Mouse (Mus musculus) lung, postnatal 0 days (tissue): ENCODE measurements around the gene Tbc1d22a. TPM values are rescaled to one million over a fixed set of nuclear protein-coding genes. Genes with fewer than 3 reads are reported as not detected.

ENCODE experiments used
- ATAC-seq: fragments of 200-750 bp; cut with Nextera tagmentation; 2 replicates; pipeline ENCODE4 v1.8.0; 2017; ENCODE audit warnings: moderate library complexity
- DNase-seq: peaks from one replicate; pipeline ENCODE4 v3.0.0-alpha.2; 2016; ENCODE audit warnings: low spot score
- H3K27ac ChIP-seq: fragments of 300-500 bp; sonication (generic); 2 replicates; pipeline ENCODE4 v1.5.1; 2014; ENCODE audit warnings: antibody characterized with exemption, mild to moderate bottlenecking, low read length, mixed read lengths
- H3K27me3 ChIP-seq: fragments of 300-500 bp; sonication (generic); replicated peaks from 2 replicates; pipeline ENCODE4 v1.6.1; 2014; ENCODE audit warnings: low read length, mixed read lengths; ENCODE audit not compliant: insufficient read depth
- H3K36me3 ChIP-seq: fragments of 300-500 bp; sonication (generic); 2 replicates; pipeline ENCODE4 v1.6.1; 2014; ENCODE audit warnings: low read length, mixed read lengths; ENCODE audit not compliant: insufficient read depth
- H3K4me1 ChIP-seq: fragments of 300-500 bp; sonication (generic); 2 replicates; pipeline ENCODE4 v1.6.1; 2014; ENCODE audit warnings: antibody characterized with exemption, low read depth, low read length, mixed read lengths; ENCODE audit not compliant: insufficient read depth
- H3K4me2 ChIP-seq: fragments of 300-500 bp; sonication (generic); replicated peaks from 2 replicates; pipeline ENCODE4 v1.6.1; 2014; ENCODE audit warnings: low read depth, mild to moderate bottlenecking, low read length, moderate library complexity, mixed read lengths
- H3K4me3 ChIP-seq: fragments of 300-500 bp; sonication (generic); 2 replicates; pipeline ENCODE4 v1.5.1; 2014; ENCODE audit warnings: low read depth, low read length
- H3K9ac ChIP-seq: fragments of 300-500 bp; sonication (generic); replicated peaks from 2 replicates; pipeline ENCODE4 v1.6.1; 2014; ENCODE audit warnings: low read depth, mild to moderate bottlenecking
- H3K9me3 ChIP-seq: fragments of 300-500 bp; sonication (generic); 2 replicates; pipeline ENCODE4 v1.6.1; 2016; ENCODE audit warnings: low read length, mixed read lengths
- CTCF ChIP-seq: IDR thresholded peaks from 2 replicates; pipeline ENCODE4 v1.5.1; 2016; ENCODE audit warnings: antibody characterized with exemption, mild to moderate bottlenecking
- EP300 ChIP-seq: IDR thresholded peaks from 2 replicates; pipeline ENCODE4 v1.6.1; 2016; ENCODE audit warnings: antibody characterized with exemption, mild to moderate bottlenecking, control low read depth
- WGBS: fragments of 180-500 bp; shearing (Covaris S2); extraction: QIAGEN DNeasy Blood & Tissue Kit; methylation state at CpG from one replicate; pipeline ENCODE4 v1.1.7; 2014; 5-methylcytosine and 5-hydroxymethylcytosine counted together
- polyA plus RNA-seq: library from polyadenylated mRNA; unstranded; fragments of >200 nt; fragmentation: Nextera tagmentation; extraction: Ambion mirVana; gene quantifications from 2 replicates; pipeline ENCODE4 v1.2.1, GENCODE M21; 2015

Gene Tbc1d22a
- polyA plus RNA-seq, 1 experiment from 2014 or later = 13.1 TPM

DNA sequence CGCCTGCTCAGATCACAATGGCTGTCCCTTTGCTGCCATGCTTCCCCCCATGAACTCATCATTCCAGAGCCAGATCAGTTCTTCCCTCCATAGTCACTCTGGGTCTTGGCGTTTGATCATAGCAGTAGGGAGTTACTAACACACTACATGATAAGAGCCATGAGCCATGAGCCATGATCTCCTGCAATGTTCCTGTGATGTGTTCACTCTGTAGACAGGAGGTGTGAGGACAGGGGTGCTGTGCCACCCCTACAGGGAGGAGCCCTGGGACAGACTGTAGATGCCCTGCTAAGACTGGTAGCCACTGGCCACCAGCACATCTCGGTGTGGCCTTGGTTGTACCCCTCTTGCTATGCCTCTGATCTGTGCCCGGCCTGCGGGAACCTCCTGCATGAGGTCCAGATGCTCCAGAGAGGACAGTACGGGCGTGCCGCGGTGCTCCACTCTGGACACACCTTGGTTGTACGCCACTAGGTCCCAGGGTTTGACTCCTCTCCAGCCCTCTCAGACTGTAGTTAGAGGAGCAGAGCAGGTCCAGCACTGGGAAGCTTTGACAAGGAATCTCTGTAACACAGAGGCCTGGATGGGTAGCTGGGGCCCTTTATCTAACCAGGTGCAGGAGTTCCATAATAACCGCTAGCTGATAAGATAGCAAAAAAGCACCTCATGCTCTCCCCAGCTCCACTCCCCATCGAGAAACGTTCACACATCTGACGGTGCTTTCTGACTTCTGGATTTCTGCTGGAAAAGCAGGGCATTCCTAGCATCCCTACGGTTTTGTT is 224.9 kb downstream of the Tbc1d22a start:
- Histone ChIP-seq H3K4me3 (no peak overlapping the region), H3K4me2 (no peak overlapping the region), H3K4me1 (no peaks in the 10 kb centered on the region), H3K36me3 (no peaks in the 10 kb centered on the region), H3K9me3 (no peaks in the 10 kb centered on the region), H3K27me3 (no peaks in the 10 kb centered on the region), H3K27ac (no peak overlapping the region), H3K9ac (no peak overlapping the region)
- 83% methylated on average over 15 of the region's 15 CpGs for WGBS
- TF ChIP-seq EP300 = no peak
- no peak for TF ChIP-seq CTCF
- DNase-seq (no peak), ATAC-seq (no peak)

GRCm38 (mm10) chr15:86444271-86444670 is 230.0 kb downstream of the Tbc1d22a start:
- no peaks in the 10 kb centered on the region for H3K4me1 ChIP-seq
- no peaks in the 10 kb centered on the region for H3K36me3 ChIP-seq
- H3K4me2 ChIP-seq = no peak overlapping the region
- no peak overlapping the region for H3K27ac ChIP-seq
- no peak overlapping the region for H3K9ac ChIP-seq
- WGBS = 62% methylated on average over 2 of the region's 2 CpGs
- DNase-seq = no peak
- no peaks in the 10 kb centered on the region for H3K27me3 ChIP-seq
- no peaks in the 10 kb centered on the region for H3K9me3 ChIP-seq
- H3K4me3 ChIP-seq = no peak overlapping the region
- no peak for ATAC-seq
- TF ChIP-seq CTCF = no peak
- no peak for TF ChIP-seq EP300

DNA sequence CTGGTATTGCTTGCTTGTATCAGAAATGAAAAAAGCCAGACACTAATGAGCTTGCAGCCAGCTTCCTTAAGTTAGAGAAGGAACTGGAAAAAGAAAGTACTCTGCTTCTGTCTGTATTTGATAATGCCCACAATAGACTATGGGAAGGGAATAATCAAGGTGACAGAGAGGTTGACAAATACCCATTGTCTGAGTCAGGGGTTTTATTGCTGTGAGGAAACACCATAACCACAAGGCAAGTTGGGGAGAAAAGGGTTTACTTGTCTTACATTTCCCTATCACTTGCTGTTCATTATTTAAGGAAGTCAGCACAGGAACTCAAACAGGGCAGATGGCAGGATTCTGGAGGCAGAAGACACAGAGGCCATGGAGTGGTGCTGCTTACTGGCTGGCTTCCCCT is 231.8 kb downstream of the Tbc1d22a start:
- H3K27ac ChIP-seq = no peak overlapping the region
- H3K9ac ChIP-seq = no peak overlapping the region
- no peaks in the 10 kb centered on the region for H3K27me3 ChIP-seq
- no peak for ATAC-seq
- no peak overlapping the region for H3K4me3 ChIP-seq
- no peaks in the 10 kb centered on the region for H3K9me3 ChIP-seq
- no peaks in the 10 kb centered on the region for H3K4me1 ChIP-seq
- no peaks in the 10 kb centered on the region for H3K36me3 ChIP-seq
- TF ChIP-seq EP300 (no peak), CTCF (no peak)
- no peak for DNase-seq
- no peak overlapping the region for H3K4me2 ChIP-seq

- TF ChIP-seq CTCF (no peak), EP300 (no peak)
- H3K9me3 ChIP-seq = no peaks in the 10 kb centered on the region
- H3K9ac ChIP-seq = no peak overlapping the region
- no peak for DNase-seq
- H3K4me2 ChIP-seq = no peak overlapping the region
- WGBS = 87% methylated on average over 7 of the region's 7 CpGs
- ATAC-seq = no peak
- no peaks in the 10 kb centered on the region for H3K36me3 ChIP-seq
- no peak overlapping the region for H3K27ac ChIP-seq
- H3K27me3 ChIP-seq = no peaks in the 10 kb centered on the region
- H3K4me1 ChIP-seq = no peaks in the 10 kb centered on the region
- no peak overlapping the region for H3K4me3 ChIP-seq
Observed at GRCm38 (mm10) chr15:86447251-86447650, 233.0 kb downstream of the Tbc1d22a start.

DNA sequence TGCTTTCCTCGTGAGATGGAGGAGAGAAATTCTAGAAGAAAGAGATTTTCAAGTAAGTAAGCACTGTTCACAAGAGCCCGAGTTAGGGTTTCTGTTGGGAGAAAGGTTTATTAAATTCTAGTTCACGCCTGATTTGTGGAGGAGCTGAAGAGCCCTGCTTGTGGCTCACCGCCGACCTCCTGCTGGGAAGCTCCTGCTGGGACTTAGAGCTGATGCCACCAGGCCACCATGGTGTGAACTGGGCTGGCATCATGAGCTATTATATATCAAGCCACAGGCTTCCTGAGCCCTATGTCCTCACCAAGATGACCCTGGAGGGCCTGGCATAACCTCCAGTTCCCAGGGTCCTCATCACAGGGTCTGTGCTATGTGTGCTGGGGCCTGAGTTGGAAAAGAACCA is 235.0 kb downstream of the Tbc1d22a start:
- Histone ChIP-seq H3K27me3 (no peaks in the 10 kb centered on the region), H3K4me1 (no peaks in the 10 kb centered on the region), H3K4me3 (no peak overlapping the region), H3K4me2 (no peak overlapping the region), H3K9ac (no peak overlapping the region), H3K36me3 (no peaks in the 10 kb centered on the region), H3K9me3 (no peaks in the 10 kb centered on the region), H3K27ac (no peak overlapping the region)
- no peak for ATAC-seq
- no peak for DNase-seq
- no peak for TF ChIP-seq CTCF
- TF ChIP-seq EP300 = no peak
- WGBS = 89% methylated on average over 5 of the region's 5 CpGs

DNA sequence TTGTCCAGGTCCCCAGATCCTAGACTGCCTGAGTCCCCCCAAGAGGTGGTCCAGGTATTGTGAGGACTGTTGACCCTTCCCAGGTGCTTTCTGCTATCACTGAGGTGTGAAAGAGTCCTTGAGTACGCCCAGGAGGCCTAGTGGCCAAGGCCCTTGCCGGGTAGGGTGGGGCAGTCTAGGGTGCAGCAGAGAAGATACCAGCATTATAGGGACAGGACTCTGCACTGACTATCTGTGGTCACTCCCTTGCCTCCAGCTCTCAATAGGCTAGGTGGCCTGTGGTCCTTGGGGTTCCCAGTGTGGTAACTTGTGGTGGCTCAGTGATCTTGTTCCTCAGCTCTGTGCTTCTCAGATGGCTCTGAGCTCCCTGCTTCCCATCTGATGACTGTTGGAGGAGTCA is 235.5 kb downstream of the Tbc1d22a start:
- no peak overlapping the region for H3K4me2 ChIP-seq
- ATAC-seq (no peak), DNase-seq (no peak)
- no peak for TF ChIP-seq CTCF
- no peak for TF ChIP-seq EP300
- H3K9ac ChIP-seq = no peak overlapping the region
- no peaks in the 10 kb centered on the region for H3K9me3 ChIP-seq
- 91% methylated on average over 2 of the region's 2 CpGs for WGBS
- no peak overlapping the region for H3K4me3 ChIP-seq
- H3K36me3 ChIP-seq = no peaks in the 10 kb centered on the region
- no peaks in the 10 kb centered on the region for H3K27me3 ChIP-seq
- no peak overlapping the region for H3K27ac ChIP-seq
- no peaks in the 10 kb centered on the region for H3K4me1 ChIP-seq

DNA sequence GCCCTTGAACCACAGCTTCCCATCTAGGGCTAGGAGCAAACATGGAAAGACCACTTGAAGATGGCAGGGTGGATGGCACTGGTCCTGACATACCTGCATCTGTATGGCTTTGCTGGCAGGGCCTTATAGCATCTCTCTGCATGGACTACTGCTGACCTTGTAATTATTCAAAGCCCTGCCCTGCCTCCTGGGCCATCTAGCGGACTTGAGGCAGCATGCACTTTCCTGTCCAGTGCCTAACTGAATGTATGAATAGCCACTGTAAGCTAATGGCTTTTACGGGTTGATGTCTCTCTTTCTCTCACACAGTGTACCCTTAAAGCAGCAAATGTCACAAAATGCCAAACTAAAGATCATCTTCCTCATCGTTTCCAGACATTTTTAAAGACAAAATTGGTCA is 245.2 kb downstream of the Tbc1d22a start:
- no peaks in the 10 kb centered on the region for H3K36me3 ChIP-seq
- no peaks in the 10 kb centered on the region for H3K9me3 ChIP-seq
- no peaks in the 10 kb centered on the region for H3K27me3 ChIP-seq
- H3K4me3 ChIP-seq = no peak overlapping the region
- TF ChIP-seq CTCF = peak; percentile 29
- no peak for TF ChIP-seq EP300
- no peak overlapping the region for H3K9ac ChIP-seq
- no peaks in the 10 kb centered on the region for H3K4me1 ChIP-seq
- 74% methylated on average over 3 of the region's 3 CpGs for WGBS
- no peak overlapping the region for H3K4me2 ChIP-seq
- ATAC-seq (no peak), DNase-seq (no peak)
- no peak overlapping the region for H3K27ac ChIP-seq
